Mouse (Mus musculus) frontal cortex, adult 2 months (tissue): ENCODE results near the gene Tpk1. TPM values are rescaled to one million over a fixed set of nuclear protein-coding genes. Genes with fewer than 3 reads are reported as not detected.
"Not testable (repeated sequence)": the region's sequence is repeated elsewhere in the genome, so short reads cannot be mapped to it uniquely, and the experiment has no call there.

Source experiments
- DNase-seq, 2 experiments: peaks; one replicate each; pipeline ENCODE4 v3.0.0; 2022; ENCODE audit warnings: low spot score in 1 of 2; ENCODE audit errors: extremely low spot score in 1 of 2
- polyA plus RNA-seq: library from polyadenylated mRNA; depleted of rRNA; stranded (reverse); fragments of >200 nt; gene quantifications from 2 replicates; pipeline ENCODE4 v1.2.3, GENCODE M21; 2012

Gene Tpk1
- polyA plus RNA-seq, 1 experiment, result 2.7 TPM

DNA sequence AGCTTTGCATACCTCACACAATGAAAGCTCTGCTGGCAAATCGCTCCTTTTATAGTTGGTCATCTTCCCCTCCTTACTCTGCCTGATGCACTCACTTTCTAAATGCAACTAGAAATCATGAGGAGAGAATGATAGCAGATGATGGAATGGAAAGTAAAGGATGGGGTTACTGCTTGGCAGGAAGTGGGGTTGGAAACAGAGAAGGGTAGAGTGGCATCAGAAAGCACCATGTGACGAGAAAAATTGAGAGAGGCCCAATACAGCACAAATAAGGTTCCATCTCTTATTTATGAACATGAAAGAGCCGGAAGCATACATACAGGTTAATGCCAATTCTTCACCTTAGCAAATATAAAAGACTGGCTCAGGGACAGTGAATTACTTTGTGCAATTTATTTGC lies 133.3 kb downstream of the Tpk1 start:
- no peak for DNase-seq

DNA sequence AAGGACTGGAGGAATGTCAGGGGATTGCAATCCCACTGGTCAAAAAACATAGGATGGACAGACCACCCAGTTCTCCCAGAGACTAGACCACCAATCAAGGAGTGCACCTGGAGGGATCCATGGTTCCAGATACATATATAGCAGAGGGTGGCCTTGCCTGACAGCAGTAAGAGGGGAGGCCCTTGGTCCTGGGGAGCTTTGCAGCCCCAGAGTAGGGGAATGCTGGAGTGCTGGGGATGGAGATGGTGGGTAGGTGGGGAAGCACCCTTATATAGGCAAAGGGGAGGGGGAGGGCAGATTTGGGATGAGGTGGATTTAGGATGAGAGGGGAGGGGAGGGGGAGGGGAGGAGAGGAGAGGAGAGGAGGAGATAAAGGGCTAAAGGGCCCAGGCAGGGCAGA lies 134.1 kb downstream of the Tpk1 start:
- no peak for DNase-seq

DNA sequence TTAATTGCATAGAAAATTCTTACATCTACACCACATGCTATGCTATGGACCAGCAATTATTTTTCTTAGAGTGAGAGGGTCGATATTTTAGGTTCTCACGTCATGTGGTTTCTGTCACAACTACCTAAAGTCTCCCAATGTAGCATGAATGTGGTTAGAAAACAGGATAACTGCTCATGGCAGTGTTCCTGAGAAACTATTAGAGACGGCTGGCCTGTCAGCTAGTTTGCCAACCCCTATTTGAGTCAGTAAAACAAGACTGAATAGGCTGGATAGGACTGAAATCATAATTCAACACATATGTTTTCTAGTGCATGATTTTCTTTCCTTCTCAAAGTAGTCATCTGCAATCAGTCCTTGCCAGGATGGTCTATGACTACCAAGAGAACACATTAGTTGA lies 137.1 kb downstream of the Tpk1 start:
- DNase-seq, result no peak

DNA sequence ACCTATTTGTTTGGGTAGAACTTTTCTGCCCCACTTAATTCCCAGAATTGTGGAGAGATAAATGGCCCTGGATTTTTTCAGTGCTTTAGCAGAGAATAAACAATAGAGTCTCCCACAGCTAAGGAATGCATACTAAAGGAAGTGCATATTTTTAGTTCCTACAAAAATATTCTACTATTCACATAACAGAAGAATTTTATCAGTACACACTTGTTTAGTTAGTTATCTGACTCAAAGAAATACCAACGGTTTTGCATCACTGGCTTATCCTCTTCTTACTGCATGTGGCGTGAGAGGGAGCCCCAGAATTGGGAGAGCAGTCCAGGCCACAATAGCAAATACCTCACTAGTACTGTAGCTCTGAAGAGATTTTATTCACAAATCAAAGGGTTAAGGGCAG lies 141.1 kb downstream of the Tpk1 start:
- DNase-seq, result no peak

DNA sequence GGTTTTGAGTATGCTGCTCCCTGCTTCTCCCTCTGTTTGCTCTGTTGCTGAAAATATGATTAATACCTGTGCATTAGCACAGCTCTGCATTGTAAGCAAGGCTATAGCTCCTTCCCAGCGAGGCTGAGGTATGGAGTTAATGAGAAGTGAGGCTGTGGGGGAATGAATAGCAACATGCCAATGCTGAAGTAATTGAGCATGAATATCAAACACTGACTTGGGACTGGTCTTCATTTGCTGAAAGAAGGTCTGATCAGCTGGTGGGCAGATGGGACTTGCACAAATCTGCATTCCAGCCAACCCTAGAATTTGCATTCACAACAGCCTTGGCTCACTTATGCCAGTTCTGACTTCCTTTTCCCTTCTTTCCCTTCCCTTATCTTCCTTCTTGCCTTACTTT lies 144.0 kb downstream of the Tpk1 start:
- no peak for DNase-seq

DNA sequence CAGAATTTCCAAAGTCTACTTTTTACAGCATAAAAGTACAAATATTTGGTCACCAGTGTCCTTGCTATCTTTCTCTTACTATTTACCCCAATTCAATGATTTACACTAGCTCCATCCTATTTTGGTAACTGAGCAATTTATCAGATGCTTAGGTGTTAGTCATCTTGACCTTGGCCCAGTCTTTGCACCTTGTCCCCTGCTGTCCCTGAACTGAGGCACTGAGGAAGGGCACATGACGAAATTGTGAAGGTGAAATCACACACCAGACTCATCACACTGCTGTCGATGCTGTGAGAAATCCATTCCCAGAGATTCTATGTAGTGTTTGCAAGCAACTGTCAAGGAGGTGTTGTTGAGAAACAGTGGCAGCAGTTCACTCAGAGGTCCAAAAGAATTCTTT lies 145.9 kb downstream of the Tpk1 start:
- no peak for DNase-seq

DNA sequence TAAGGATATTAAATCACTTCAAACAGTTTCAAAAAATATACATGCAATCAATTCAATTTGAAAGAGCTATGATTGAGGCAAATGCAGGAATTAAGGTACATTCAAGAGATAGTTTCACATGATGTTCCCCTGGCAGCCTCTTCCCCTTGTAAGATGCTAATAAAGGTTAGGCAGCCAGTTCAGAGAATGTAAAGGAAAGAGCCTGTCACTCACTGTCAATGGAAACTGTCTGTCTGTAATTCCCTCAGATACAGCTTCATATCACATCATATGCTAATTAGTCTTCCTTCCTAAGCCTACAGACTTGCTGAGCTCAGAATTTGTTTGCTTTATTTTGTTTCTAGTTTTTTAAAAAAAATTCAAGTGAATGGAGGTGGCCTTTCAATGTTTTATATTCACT lies 147.7 kb downstream of the Tpk1 start:
- no peak for DNase-seq

DNA sequence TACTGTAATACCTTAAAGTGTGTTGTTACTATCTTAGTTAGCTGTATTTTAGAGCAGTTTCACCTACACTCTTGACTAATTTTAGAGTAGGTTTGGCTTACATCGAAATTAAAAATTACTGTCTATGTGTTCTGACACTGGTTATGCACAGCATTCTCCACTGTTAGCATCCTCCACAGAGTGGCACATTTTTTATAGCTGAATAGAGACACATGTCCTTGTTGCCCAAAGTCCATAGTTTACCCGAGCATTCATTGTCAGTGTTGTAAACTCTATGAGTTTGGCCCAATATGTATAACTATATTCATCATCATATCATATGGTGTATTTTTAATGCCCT lies 148.8 kb downstream of the Tpk1 start:
- no peak for DNase-seq

DNA sequence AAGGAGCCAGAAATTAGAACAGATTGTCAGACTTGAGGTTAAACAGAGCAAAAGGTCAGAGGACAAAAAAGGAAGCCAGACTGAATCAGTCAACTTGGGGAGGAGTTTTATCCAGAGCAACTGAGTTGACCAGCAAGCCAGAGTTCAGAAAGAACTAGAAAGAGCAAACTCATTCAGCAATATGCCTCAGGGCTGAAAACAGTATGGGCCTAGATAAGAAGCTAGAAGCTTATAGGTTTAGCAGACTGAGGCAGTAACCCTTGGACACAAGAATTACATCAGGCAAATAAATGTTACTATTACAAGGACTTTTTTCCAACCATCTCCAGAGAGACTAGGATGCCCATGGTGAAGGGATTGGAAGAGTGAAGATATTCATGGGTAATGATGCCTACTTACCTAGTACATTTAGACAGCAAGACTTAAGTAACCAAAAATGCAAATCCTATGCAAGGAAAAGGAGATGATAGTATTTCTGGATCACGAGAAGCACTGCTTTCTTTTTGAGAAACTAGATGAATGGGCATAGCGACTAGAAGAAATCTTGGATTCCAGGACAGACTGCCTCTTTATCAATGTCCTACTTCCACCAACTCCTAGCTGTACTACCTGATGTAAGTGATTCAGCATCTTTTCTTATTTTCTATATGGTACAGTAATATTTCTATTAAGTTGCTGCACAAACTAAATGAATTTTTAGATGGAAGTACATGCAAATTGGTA lies 149.3 kb downstream of the Tpk1 start:
- DNase-seq, result peak in 1 of 2 experiments; percentile 10

DNA sequence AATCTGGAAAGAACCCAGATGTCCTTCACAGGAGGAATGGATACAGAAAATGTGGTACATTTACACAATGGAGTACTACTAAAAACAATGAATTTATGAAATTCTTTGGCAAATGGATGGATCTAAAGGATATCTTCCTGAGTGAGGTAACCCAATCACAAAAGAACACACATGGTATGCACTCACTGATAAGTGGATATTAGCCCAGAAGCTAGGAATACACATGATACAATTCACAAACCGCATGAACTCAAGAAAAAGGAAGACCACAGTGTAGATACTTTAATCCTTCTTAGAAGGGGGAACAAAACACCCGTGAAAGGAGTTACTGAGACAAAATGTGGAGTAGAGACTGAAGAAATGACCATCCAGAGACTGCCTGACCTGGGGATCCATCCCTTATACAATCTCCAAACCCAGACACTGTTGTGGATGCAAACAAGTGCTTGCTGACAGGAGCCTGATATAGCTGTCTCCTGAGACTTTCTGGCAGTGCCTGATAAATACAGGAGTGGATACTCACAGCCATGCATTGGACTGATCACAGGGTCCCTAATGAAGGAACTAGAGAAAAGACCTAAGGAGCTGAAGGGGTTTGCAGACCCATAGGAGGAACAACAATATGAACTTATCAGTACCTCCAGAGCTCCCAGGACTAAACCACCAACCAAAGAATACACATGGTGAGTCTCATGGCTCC lies 159.2 kb downstream of the Tpk1 start:
- DNase-seq, result not testable (repeated sequence)

DNA sequence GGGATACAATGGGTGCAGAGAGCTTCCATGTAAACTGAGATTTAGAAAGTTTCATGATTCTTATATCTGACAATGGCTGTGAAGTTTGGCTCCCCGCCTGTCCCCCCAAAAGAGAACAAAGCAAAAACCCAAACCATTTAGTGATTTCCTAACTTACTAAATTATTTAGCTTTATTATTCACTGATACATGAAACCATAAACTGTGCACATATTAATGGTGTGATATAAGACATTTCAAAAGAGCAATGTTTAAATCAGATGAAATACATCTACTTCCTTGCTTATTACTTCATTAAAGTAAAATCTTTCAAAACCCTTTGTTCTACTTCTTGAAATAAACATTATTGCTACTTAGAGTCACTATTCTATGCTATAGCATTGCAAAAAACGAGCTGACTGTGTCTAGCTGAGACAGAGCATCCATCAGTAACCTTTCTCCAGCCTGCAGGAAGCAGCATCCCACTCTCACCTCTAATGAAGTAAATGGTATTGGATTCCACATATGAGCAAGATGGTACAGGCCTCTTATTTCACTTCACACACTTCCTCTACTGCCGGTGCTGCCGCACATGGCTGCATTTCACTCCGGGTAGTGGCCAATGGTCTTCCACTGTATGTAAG lies 161.4 kb downstream of the Tpk1 start:
- no peak for DNase-seq

DNA sequence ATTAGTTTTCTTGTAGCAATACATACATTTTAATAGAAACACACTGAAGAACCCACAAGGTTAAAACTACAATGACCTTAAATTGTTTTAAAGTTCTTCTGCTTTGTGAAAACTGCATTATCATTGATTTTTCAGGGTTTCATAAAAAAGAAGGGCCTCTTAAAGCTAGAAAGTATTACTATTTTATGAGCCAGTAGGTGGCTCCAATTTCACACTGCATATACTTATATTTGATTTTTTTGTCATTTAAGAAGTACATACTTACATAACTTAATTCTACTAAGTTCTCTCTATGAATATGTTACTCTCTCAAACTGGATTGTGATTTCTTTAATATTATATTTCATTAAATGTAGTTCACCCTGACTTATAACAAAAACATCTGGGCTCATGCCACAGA lies 173.7 kb downstream of the Tpk1 start:
- no peak for DNase-seq

DNA sequence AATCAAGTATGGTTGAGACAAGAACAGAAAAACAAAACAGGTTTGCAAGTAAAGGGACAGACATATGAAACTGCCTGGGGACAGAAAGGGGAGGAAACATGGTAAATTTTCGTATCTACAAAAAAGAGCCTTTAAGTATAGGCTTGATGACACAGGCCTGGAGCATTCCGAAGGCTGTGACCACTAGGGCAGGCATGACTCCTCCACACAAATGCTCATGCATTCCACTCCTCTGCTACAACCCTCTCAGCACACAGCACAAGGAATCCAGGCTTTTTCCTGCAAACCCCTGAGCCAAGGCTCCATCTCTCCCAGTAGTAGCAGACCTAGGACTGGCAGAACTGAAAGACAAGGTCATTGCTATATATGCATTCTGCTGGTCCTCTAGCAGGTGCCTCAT lies 179.4 kb downstream of the Tpk1 start:
- no peak for DNase-seq

DNA sequence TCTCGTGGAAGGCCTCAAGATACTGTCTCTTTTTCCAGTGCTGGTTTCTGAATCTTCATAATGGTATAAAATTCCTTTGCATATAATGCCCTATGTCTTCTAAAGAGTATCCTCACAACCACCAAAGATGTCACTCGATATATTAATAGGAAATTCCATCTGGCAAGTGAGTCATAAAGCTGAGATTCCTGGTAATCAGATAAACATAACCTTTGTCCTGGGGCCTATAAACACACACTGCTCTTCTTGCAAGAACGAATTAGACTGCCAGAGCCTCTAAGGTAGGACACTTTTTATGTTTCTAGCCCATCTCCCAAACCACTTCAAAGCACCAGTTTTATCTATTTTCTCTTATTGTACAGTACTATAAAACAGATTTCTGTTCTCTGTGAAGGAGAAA lies 185.4 kb downstream of the Tpk1 start:
- DNase-seq, result no peak

DNA sequence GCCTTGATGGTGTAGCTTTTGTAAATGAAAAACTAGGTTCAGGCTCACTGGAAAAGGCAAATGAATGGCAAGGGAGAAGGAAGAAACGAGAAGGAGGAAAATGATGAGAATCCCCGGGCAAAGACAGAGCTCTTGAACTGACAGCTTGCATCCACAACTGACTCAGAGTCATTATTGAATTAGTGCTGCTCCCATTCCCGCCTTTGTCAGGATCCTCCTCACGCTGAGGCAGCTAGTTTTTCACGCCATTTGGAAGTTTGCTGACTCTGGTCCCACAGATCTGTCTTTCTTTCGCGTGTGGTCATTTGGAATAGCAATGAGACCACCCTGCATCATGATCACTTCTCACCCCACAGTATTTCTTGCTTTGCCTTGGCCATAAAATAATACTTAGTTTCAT lies 187.3 kb downstream of the Tpk1 start:
- DNase-seq, result no peak

DNA sequence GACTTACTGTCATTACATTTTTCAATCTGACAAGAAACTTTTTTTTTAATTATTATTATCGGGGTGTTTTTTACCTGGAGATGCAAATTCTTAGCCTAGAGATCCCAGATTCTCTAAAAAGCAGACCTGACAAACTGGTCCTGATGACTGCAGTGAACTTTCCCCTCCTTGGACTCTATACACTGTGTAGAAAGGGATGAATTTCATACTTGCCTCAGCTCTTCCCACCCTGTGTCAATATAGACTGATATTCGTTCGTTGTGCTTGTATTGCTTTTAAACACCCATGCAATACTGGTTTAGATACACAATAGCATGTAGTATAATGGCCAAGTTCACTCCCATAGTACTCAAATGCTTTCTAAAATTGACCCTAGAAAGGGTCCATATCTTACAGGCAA lies 189.7 kb downstream of the Tpk1 start:
- no peak for DNase-seq

DNA sequence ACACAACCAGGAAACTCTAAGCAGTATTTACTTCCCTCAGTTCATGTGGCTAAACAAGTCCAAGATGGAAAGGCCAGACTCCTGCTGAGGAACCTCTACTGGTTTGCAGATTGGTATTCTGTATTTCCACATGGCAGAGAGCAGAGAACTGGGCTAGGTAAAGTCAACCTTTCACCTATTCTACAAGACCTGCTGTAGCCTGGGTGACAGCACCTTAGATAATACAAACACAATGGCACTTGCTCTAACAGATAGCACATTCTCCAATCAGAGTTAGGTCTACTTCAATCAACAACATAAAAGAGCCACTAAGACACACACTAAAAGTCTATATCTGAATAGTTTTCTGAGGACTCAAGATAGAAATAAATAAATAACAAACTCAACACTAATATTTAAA lies 190.2 kb downstream of the Tpk1 start:
- DNase-seq, result no peak

DNA sequence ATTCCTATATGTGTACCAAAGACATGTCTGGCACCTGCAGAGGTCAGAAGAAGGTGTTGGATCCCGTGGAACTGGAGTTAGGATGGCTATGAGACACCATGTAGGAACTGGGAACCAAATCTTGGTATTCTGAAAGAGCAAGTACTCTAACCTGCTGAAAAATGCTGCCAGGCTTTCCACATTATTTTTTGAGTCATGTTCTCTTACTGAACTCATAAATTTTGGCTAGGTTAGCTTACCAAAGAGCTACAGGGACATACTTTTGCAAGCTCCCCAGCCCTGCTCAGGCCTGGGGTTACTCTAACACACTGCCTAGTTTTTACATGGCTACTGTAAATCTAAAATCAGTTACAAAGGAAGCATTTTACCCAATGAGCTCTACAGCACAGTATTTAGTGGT lies 194.5 kb downstream of the Tpk1 start:
- DNase-seq, result no peak

DNA sequence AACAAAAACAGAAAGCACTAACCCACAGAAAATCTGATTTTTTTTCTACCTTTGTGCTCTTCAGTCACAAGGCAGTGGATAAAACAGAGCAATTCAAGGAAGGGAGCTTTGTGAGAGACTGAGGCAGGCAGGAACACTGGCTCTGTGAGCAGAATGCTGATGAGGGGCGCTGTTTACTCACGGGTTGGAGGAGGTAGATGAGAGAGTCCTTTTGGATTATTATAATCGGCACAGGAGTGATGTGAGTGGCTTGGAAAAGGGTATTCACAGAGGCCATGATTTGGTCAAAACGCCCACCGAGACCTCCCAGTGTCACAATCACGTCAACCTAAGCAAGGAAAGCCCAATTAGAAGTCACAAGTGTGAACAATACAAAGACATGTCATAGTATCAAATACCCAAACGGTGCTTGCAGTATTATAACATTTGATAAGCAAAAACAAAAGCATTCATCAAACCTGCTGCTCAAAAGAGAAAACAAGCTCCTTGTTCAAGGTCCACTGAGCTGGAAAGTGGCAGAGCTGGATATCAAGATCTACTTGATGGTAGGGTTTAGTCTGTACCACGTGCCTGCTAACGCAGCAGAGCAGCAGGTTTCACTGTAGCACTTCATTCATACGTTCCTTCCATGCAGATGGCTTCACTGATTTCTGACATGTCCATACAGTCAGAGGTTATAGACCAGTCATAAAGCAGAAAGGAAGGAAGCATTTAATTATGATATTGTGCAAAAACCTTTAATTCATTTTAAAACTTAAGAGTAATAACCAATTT lies 197.1 kb downstream of the Tpk1 start:
- DNase-seq, result no peak

DNA sequence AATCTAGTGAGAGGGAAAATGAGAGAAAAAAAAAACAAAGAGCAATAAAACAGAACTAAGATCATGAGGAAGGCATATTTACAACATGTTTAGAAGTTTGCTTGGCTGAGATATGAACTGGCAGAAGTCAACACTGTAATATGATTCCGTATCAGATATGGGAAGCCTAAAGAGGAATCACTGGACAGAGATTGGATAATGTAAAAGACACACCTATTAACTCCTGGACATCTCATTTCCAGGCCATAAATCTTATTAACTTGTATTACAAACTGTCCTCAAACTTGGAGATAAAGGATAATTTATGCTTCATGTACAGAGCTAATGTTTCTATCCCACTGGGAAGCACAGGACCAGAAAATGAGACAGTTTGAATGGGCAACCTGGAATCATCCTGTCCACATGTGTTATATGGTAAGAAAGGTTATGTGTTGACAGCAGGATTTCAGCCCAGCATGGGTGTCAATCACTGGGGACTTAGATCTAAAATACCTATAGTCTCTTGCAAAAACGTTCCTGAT lies 203.2 kb downstream of the Tpk1 start:
- no peak for DNase-seq

DNA sequence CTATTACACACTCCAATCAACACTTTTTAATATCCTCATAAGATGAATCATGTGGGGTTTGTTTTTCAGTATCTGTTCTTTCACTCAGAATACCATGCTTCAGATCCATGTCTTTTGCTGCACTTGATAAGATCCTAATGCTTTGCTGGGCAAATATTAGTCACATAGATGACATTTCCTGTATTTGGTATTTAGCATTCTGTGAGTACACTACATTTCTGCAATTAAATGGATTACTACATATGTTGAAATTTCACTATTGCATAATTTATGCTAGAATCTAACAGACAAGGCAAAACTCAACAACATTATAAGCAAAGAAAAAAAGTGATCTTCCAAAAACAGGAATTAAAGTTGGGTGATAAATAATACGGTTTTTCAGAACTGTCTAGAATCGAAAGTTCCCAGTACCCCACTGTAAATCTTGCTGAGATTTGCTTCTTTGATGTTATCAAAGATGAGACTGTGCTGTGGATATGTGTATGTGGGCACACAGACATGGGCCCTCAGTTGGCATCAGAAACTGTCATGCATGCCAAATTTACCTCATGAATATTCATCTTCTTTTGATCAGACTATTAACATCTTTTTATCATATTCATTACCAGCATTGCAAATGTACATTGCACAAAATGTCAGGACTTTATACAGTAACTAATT lies 203.8 kb downstream of the Tpk1 start:
- no peak for DNase-seq
